Mouse (Mus musculus) G1E (cell line): ENCODE measurements around the gene Chd6.

Source experiments
- CTCF ChIP-seq: IDR thresholded peaks from 2 replicates; pipeline ENCODE4 v1.5.1; 2012; ENCODE audit warnings: low read depth, low read length, inconsistent platforms, mixed read lengths
- GATA1 ChIP-seq: IDR thresholded peaks from 2 replicates; pipeline ENCODE4 v1.6.1; 2012; ENCODE audit warnings: borderline replicate concordance, low read length, inconsistent platforms, mixed read lengths

DNA sequence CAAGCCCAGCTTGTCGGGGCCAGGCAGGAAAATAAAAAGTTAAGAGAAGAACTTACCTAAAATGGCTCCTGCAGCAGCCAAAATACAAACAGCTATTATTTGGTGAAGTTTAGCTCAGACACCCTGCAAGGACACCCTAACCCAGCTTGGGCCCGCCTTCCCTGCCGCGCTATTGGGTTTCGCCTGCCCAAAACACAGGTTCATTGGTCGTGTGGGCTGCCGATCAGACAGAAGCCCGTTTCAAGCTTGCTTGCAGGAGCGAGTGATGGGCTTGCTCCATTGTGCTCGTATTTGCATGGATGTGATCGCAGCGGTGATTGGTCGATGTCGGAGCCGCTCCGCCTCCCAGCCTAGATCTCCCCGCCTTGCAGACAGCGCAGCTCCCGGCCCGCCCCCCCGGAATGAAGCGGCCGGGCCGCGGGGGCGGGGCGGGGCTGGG is at the start of gene Chd6:
- TF ChIP-seq CTCF (no peak), GATA1 (no peak)
